Mouse (Mus musculus) brain, adult 10 weeks (tissue): Measurements from ENCODE around the gene Exoc1. TPM values are rescaled to one million over a fixed set of nuclear protein-coding genes. Genes with fewer than 3 reads are reported as not detected.

ENCODE experiments used
- polyA plus RNA-seq: library from polyadenylated mRNA; stranded (reverse); fragments of 350-450 nt; fragmentation: Illumina TruSeq; extraction: RNeasy Lipid Tissue Mini Kit (QIAGEN cat#74804); gene quantifications from one replicate; pipeline ENCODE4 v1.2.3, GENCODE M21; 2015; ENCODE audit warnings: low read depth, low replicate concordance

The Exoc1 gene
- polyA plus RNA-seq = 54.8 TPM

GRCm38 (mm10) chr5:76529040-76529703, at the start of gene Exoc1:
Gene Exoc1 (plus strand): TSS chr5:76529311.

GRCm38 (mm10) chr5:76483811-76484210, 45.3 kb upstream of the Exoc1 start, which contains the start of gene Gm7271:
Gene Gm7271 (plus strand): TSS chr5:76484040.

GRCm38 (mm10) chr5:76588551-76589283, 59.6 kb downstream of the Exoc1 start, which contains the start of gene Cep135:
Gene Cep135 (plus strand): TSS chr5:76588698.

Other genes starting within 250 kb of the Exoc1 start
- gene Clock, start 224.5 kb upstream of the Exoc1 start, polyA plus RNA-seq = 33.2 TPM
- gene Pdcl2, start 198.2 kb upstream of the Exoc1 start, polyA plus RNA-seq = not detected
- gene Nmu, start 165.5 kb upstream of the Exoc1 start, polyA plus RNA-seq = not detected
- gene Gm7271, start 45.3 kb upstream of the Exoc1 start, polyA plus RNA-seq = not detected
- 5.3 TPM for gene Cep135, start 59.4 kb downstream of the Exoc1 start, polyA plus RNA-seq
- gene C530008M17Rik, start 127.2 kb downstream of the Exoc1 start, polyA plus RNA-seq = 26.9 TPM